ENCODE assay signal across 19 mouse cellular contexts in the genomic region with DNA sequence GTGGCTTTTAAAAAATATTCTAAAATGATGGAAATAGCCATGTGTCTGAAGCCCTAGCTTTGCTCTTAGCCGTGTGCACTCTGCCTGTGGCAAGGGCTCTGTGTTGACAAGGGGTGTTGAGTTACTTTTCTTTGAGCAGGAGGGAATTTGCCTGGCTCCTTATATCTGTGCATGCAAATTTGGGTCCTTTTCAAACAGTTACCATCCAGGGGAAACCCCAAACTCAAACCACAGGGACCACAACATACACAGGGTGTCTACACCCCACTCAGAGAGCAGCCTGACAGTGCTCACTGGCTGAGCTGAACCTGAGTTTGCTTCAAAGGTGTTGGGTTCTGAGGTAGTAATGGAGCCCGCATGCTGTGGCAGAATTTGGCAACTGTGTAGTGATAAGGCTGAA. TPM values are rescaled to one million over a fixed set of nuclear protein-coding genes. Genes with fewer than 3 reads are reported as not detected.
DNase-seq lines count a peak whose midpoint lies in the region; ATAC-seq lines count a peak whose summit lies in the region.
"Had no signal": no experiment of that assay in that cellular context is flagged by ENCODE, and none has a peak within 500 bp of the region (broad histone marks: within the 10 kb centered on the region; RNA-seq: fewer than 3 reads in every experiment).

No protein-coding gene starts in this region.

- WGBS in kidney, embryonic 14.5 days = 66% methylated on average over 2 of the region's 2 CpGs

- no peaks in the 10 kb centered on the region for H3K4me1 ChIP-seq in kidney, embryonic 14.5 days (ENCODE audit: control insufficient read depth, insufficient read depth, low read length)

- no peak overlapping the region for H3K27ac ChIP-seq in kidney, embryonic 14.5 days (ENCODE audit: low read depth, low read length)
- H3K27ac ChIP-seq: forebrain, embryonic 15.5 days; heart, embryonic 15.5 days; hindbrain, embryonic 15.5 days; kidney, postnatal 0 days; macrophage had no signal

- H3K4me2 ChIP-seq in kidney, embryonic 14.5 days (replicated peaks; ENCODE audit: low read depth, low read length) = no peak overlapping the region
- H3K4me2 ChIP-seq: forebrain, embryonic 15.5 days; heart, embryonic 15.5 days; hindbrain, embryonic 15.5 days had no signal

- no peak overlapping the region for H3K9ac ChIP-seq in kidney, embryonic 14.5 days (ENCODE audit: low read depth, low read length)
- H3K9ac ChIP-seq: forebrain, embryonic 15.5 days; heart, embryonic 15.5 days; hindbrain, embryonic 15.5 days had no signal

- H3K9me3 ChIP-seq in kidney, embryonic 14.5 days (ENCODE audit: control insufficient read depth, low read length) = no peaks in the 10 kb centered on the region
- H3K9me3 ChIP-seq: forebrain, embryonic 15.5 days; heart, embryonic 15.5 days; hindbrain, embryonic 15.5 days; limb, embryonic 10.5 days had no signal

- no peak overlapping the region for H3K4me3 ChIP-seq in kidney, embryonic 14.5 days (ENCODE audit: low read length)
- H3K4me3 ChIP-seq: forebrain, embryonic 15.5 days; heart, embryonic 15.5 days; hindbrain, embryonic 15.5 days; limb, embryonic 10.5 days had no signal

- DNase-seq in CD4-positive, CD25-positive, alpha-beta regulatory T cell, adult 2 months (ENCODE audit: low read depth, low spot score) = peak; percentile 27
- peak; percentile 52 for DNase-seq in spleen, adult 18-20 months
- no peak for DNase-seq in spleen, postnatal 14 days (ENCODE audit: low spot score in 2 of 2)
- peak; percentile 42 for DNase-seq in naive thymus-derived CD4-positive, alpha-beta T cell, adult 2 months (ENCODE audit: low read depth)
- DNase-seq in thymus, postnatal 4 days = peak; percentile 34
- no peak for DNase-seq in neural tube, embryonic 10.5 days (ENCODE audit: extremely low spot score, low spot score)
- DNase-seq: cerebellum, postnatal 10 days; midbrain, embryonic 14.5 days; right cerebral cortex, adult 18-20 months had no signal

- H3K36me3 ChIP-seq in kidney, embryonic 14.5 days (ENCODE audit: control insufficient read depth, insufficient read depth, low read length) = no peaks in the 10 kb centered on the region
- H3K36me3 ChIP-seq: forebrain, embryonic 15.5 days; heart, embryonic 15.5 days; hindbrain, embryonic 15.5 days had no signal

- H3K27me3 ChIP-seq in kidney, embryonic 14.5 days (ENCODE audit: control insufficient read depth, insufficient read depth, low read length) = no peaks in the 10 kb centered on the region
- H3K27me3 ChIP-seq: forebrain, embryonic 15.5 days; heart, embryonic 15.5 days; hindbrain, embryonic 15.5 days had no signal

- ATAC-seq in CD4-positive, CD25-positive, alpha-beta regulatory T cell, adult 4 months = no peak
- ATAC-seq in kidney, embryonic 14.5 days (ENCODE audit: low FRiP score, low TSS enrichment) = no peak
- ATAC-seq: forebrain, embryonic 15.5 days had no signal

RNA-seq across cellular contexts. Expression of gene Bcl11a, which starts 54.0 kb away (rescaled TPM):
- polyA plus RNA-seq in CD4-positive, CD25-positive, alpha-beta regulatory T cell, adult 4 months (2017; shearing (Covaris generic)) = under 1 TPM; 0.23 to 0.79 TPM
- polyA plus RNA-seq in kidney, embryonic 14.5 days (2014; fragmentation: Nextera tagmentation; extraction: Ambion mirVana) = 2.6 and 2.8 TPM in 2 replicates

RNA-seq across cellular contexts. Expression of gene A830031A19Rik, which starts 57.0 kb away (rescaled TPM):
- not detected for polyA plus RNA-seq in CD4-positive, CD25-positive, alpha-beta regulatory T cell, adult 4 months (2017; shearing (Covaris generic))
- not detected in 2 replicates for polyA plus RNA-seq in kidney, embryonic 14.5 days (2014; fragmentation: Nextera tagmentation; extraction: Ambion mirVana)
- polyA plus RNA-seq: forebrain, embryonic 15.5 days; gonadal fat pad, adult 2 months; heart, embryonic 15.5 days; hindbrain, embryonic 15.5 days; kidney, postnatal 0 days; limb, embryonic 10.5 days; macrophage; midbrain, embryonic 14.5 days; neural tube, embryonic 14.5 days had no signal

Comparison
In these comparisons a context has a peak if more than half of its experiments do, and no peak if none do; other contexts are left out.
1. DNase-seq: peak in CD4-positive, CD25-positive, alpha-beta regulatory T cell, adult 2 months (single experiment), spleen, adult 18-20 months (2 of 2), naive thymus-derived CD4-positive, alpha-beta T cell, adult 2 months (single experiment) and thymus, postnatal 4 days (single experiment); none in spleen, postnatal 14 days (0 of 2) and neural tube, embryonic 10.5 days (single experiment).